Mouse (Mus musculus) testis, adult 2 months (tissue): ENCODE measurements at regions not wholly inside any gene's neighbourhood (a gene's known extent, or its start where the extent isn't known, plus 50 kb on each side); places are given as distances from the start of the nearest gene placed in this dataset.

Experiments used
- CTCF ChIP-seq: fragments of 200-500 bp; IDR thresholded peaks from 2 replicates; pipeline ENCODE4 v1.5.1; 2012; ENCODE audit warnings: low read depth, mild to moderate bottlenecking, inconsistent platforms, low read length, moderate library complexity; ENCODE audit not compliant: control insufficient read depth, insufficient read depth, insufficient replicate concordance
- POLR2A ChIP-seq: fragments of 200-500 bp; IDR thresholded peaks from 2 replicates; pipeline ENCODE4 v1.6.1; 2012; ENCODE audit warnings: low read depth, mild to moderate bottlenecking, inconsistent platforms, low read length, moderate library complexity; ENCODE audit not compliant: control insufficient read depth

- TF ChIP-seq CTCF (no peak), POLR2A (no peak)
Measured at GRCm38 (mm10) chr7:136180996-136181395, 464.8 kb upstream of the Mki67 start.
